Mouse (Mus musculus): ENCODE measurements around the gene Morn5. TPM values are rescaled to one million over a fixed set of nuclear protein-coding genes. Genes with fewer than 3 reads are reported as not detected.

The Morn5 gene
- polyA plus RNA-seq, 1 experiment from 2014 or later: 2.5 TPM

DNA sequence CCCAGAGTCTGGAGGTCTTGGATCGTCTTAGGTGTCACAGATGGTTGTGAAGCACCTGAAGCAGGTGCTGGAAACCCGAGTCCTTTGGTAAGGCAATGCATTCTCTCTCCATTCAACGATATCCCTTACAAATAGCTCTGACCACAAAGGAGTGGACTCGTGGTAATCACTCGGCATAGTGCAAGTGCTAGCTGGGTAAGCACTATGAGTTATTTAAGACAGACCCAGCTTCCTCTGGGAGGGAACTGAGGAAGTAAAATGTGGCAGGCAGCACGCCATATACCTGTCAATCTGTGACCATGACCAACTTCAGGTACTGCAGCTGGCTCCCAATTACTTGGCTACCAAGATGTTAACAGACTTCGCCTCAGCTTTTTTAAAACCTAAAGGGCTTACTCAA, 14.4 kb upstream of the Morn5 start:
- no peaks in the 10 kb centered on the region for H3K27me3 ChIP-seq
- WGBS: 89% methylated on average over 7 of the region's 7 CpGs
- H3K4me1 ChIP-seq: no peaks in the 10 kb centered on the region
- no peak overlapping the region for H3K4me3 ChIP-seq
- H3K9me3 ChIP-seq: no peaks in the 10 kb centered on the region
- no peak for ATAC-seq (replicated peaks)
- peaks cover 42% of the 10 kb centered on the region for H3K36me3 ChIP-seq
- no peak overlapping the region for H3K27ac ChIP-seq (replicated peaks)
- H3K4me2 ChIP-seq (replicated peaks): no peak overlapping the region
- no peak overlapping the region for H3K9ac ChIP-seq (replicated peaks)

DNA sequence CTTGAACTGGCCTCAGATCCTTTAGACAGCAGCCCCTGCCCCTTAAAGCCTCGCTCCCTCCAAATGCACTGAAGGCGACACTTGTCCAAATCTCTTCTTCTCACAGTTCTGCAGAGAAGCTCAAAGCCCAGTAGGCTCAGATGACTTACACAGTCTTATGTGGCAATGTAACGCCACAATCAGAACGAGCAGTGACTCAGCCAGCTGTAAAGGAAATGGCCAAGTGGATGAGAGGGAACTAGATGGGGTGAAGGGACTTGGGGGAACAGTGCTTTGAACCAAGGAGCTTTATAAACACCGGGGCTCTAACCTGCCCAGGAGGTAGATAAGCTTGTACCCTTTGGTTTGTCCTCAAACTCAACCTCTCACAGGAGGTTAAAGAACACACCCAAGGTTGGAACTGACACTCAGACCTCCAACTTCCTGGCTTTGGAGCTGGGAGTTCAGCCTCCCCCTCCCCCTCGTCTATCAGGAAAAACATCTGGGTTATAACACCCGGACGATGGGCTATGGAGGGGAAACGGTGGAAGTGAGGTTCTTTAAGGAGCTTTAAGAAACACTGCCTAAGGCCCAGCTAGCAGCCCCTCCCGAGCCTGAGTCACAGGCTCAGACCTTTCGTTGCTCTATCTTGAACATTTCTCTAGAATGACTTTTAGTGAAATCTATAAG, 13.7 kb upstream of the Morn5 start:
- Histone ChIP-seq H3K27me3 (no peaks in the 10 kb centered on the region), H3K4me2 (replicated peaks) (no peak overlapping the region), H3K9me3 (no peaks in the 10 kb centered on the region), H3K9ac (replicated peaks) (no peak overlapping the region), H3K36me3 (peaks cover 42% of the 10 kb centered on the region), H3K4me3 (no peak overlapping the region), H3K4me1 (no peaks in the 10 kb centered on the region), H3K27ac (replicated peaks) (no peak overlapping the region)
- no peak for ATAC-seq (replicated peaks)
- WGBS: 90% methylated on average over 11 of the region's 11 CpGs

DNA sequence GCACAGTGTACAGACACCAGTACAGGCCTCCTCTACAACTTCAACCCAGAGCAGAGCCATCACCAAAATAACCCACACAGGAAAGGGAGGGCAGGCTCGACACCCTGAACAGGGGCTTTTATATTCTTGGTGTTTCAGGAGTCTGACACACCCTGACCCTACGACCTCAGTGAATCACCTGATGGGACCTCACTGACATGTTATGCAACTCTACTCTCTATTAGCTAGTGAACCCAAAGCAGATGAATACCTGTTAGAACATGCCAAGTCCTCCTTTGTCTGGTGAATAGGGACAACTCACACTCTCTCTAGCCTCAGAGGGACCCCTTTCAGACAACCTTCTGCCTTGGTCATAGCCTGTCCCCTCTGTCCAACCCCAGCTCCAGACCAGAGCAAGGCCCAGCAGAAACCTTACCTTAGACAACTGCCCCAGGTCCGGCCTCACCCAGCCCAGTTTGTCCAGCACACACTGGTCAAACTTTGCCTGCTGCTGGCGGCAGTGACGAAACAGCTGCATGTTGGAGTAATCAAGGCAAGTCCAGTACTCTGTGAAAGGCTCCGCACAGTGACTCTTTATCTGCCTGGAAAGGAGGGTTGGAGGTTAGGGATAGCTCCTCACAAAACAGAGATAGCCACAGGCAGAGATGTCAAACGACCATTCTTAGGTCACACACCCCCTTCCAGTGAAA, 9.8 kb upstream of the Morn5 start:
- no peak for ATAC-seq (replicated peaks)
- no peak overlapping the region for H3K4me2 ChIP-seq (replicated peaks)
- 87% methylated on average over 7 of the region's 7 CpGs for WGBS

DNA sequence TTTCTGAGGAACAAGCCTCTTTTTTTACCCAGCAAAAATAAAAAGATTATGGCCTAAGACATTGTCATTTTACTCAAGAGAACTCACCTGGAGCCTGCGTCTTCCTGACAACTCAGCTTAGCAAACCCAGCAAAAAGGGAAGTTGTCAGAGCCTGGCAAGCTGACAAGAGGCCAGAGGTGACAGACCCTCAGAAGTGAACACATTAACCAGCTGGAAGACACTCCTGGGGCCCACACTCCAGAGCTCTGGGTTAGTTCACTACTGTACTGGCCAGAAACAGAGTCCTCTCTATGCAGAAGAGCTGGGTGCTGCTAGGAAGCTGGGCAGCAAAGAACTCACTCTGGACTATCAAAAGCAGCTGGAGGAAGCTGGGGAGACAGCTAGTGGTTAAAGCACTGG, 8.4 kb upstream of the Morn5 start:
- WGBS: 91% methylated on average over 1 of the region's 1 CpGs
- no peak overlapping the region for H3K4me3 ChIP-seq
- no peak overlapping the region for H3K9ac ChIP-seq (replicated peaks)
- H3K4me2 ChIP-seq (replicated peaks): no peak overlapping the region
- H3K4me1 ChIP-seq: no peaks in the 10 kb centered on the region; the same call in 1 of the 2 replicates
- peaks cover 47% of the 10 kb centered on the region for H3K36me3 ChIP-seq
- H3K27ac ChIP-seq (replicated peaks): no peak overlapping the region
- no peaks in the 10 kb centered on the region for H3K27me3 ChIP-seq
- ATAC-seq (replicated peaks): no peak
- no peaks in the 10 kb centered on the region for H3K9me3 ChIP-seq

More for the DNA sequence above, 9.8 kb upstream of the Morn5 start:
- H3K36me3 ChIP-seq: peaks cover 55% of the 10 kb centered on the region
- no peaks in the 10 kb centered on the region for H3K4me1 ChIP-seq
- H3K9me3 ChIP-seq: no peaks in the 10 kb centered on the region
- H3K27me3 ChIP-seq: no peaks in the 10 kb centered on the region
- H3K4me3 ChIP-seq: no peak overlapping the region
- H3K27ac ChIP-seq (replicated peaks): no peak overlapping the region
- no peak overlapping the region for H3K9ac ChIP-seq (replicated peaks)

DNA sequence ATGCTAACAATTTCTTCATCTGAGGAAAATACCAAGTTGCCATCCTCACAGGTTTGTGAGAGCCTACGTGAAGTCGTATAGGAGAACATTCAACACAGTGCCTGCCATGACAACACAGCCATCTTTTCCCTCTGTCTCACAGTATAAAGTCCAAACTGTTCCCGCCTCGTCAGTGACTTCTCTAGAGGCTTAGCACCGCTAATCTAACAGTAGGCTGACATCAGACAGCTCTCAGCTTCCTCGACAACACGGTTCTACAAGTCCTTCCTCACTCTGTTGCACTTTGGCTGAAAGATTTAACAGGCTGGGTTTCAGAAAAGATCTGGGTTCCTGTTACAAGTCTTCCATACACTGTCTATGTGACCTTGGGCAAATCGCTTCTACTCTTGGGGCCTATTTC, 1.1 kb upstream of the Morn5 start:
- H3K36me3 ChIP-seq: peaks cover 10% of the 10 kb centered on the region; the same call in 1 of the 2 replicates
- peak overlapping the region; percentile 81 for H3K9ac ChIP-seq (replicated peaks)
- H3K4me3 ChIP-seq: peak overlapping the region; percentile 64
- 76% methylated on average over 8 of the region's 8 CpGs for WGBS
- no peak overlapping the region for H3K27ac ChIP-seq (replicated peaks)
- H3K27me3 ChIP-seq: no peaks in the 10 kb centered on the region
- peaks cover 21% of the 10 kb centered on the region for H3K4me1 ChIP-seq
- no peaks in the 10 kb centered on the region for H3K9me3 ChIP-seq
- peak overlapping the region; percentile 61 for H3K4me2 ChIP-seq (replicated peaks)
- ATAC-seq (replicated peaks): no peak

DNA sequence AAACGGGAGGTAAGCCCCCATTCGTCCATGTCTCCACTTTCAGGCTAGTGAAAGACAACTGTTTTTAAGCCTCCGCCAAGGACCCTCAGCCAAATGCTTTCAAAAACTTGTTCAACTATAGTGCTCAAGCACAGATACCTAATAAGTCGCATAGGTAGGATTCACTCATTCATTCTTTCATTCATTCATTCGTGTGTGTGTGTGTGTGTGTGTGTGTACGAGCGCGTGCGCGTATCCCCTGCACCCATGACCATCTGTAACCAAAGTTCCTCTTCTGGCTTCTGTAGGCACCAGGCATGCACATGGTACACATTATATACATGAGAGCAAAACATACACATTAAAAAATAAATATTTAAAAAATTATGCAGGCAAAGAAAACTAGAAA, 303 bp downstream of the Morn5 start:
- H3K4me1 ChIP-seq: peaks cover 21% of the 10 kb centered on the region
- H3K9ac ChIP-seq (replicated peaks): no peak overlapping the region
- H3K4me3 ChIP-seq: peak overlapping the region; percentile 64
- no peaks in the 10 kb centered on the region for H3K27me3 ChIP-seq
- no peaks in the 10 kb centered on the region for H3K36me3 ChIP-seq
- peak overlapping the region; percentile 61 for H3K4me2 ChIP-seq (replicated peaks)
- no peak overlapping the region for H3K27ac ChIP-seq (replicated peaks)
- ATAC-seq (replicated peaks): peak; percentile 70
- WGBS: 40% methylated on average over 10 of the region's 10 CpGs
- no peaks in the 10 kb centered on the region for H3K9me3 ChIP-seq

DNA sequence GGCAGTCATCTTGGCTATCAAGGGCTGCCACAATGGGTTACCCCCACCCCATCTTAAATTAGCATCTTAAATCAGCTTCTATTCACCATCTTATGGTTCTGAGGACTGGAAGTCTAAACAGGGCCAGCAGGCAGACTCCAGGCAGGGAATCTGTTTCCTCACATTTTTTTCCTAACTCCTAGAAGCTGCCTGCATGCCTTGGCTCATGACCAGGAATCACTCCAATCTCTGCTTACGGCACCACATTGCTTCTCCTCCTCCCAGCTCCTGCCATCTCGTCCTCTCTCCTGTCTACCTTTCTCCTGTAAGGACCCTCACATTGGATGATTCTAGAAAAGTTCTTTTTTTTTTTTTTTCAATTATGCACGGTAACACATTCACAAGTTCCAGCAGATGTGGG, 4.0 kb downstream of the Morn5 start:
- 61% methylated on average over 3 of the region's 3 CpGs for WGBS
- H3K36me3 ChIP-seq: no peaks in the 10 kb centered on the region

DNA sequence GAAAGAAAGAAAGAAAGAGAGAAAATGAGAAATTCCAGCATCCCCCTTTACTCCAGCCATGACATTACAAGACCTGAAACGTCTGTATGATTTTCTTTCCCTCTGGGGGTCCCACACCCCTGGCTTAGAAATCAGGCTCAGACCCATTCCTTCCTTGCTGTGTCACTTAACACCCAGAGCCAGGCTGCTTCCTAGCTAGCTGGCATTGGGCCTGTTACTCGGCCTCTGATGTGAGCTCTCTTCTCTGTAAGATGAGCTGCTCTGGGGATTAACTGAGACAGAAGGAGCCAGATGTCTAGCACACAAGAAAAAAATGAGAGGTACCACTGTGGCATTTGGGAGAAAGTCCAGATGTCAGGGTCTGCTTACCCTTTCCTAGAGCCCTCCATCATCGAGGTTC, 7.0 kb downstream of the Morn5 start:
- WGBS: 61% methylated on average over 3 of the region's 3 CpGs
- no peaks in the 10 kb centered on the region for H3K9me3 ChIP-seq
- no peak overlapping the region for H3K4me2 ChIP-seq (replicated peaks)
- no peaks in the 10 kb centered on the region for H3K36me3 ChIP-seq
- ATAC-seq (replicated peaks): no peak
- H3K4me1 ChIP-seq: no peaks in the 10 kb centered on the region
- no peaks in the 10 kb centered on the region for H3K27me3 ChIP-seq
- H3K9ac ChIP-seq (replicated peaks): no peak overlapping the region
- no peak overlapping the region for H3K4me3 ChIP-seq
- H3K27ac ChIP-seq (replicated peaks): no peak overlapping the region

More for the DNA sequence above, 4.0 kb downstream of the Morn5 start:
- Histone ChIP-seq H3K4me2 (replicated peaks) (no peak overlapping the region), H3K27me3 (no peaks in the 10 kb centered on the region), H3K27ac (replicated peaks) (no peak overlapping the region), H3K9me3 (no peaks in the 10 kb centered on the region), H3K4me3 (no peak overlapping the region), H3K4me1 (peaks cover 8% of the 10 kb centered on the region), H3K9ac (replicated peaks) (no peak overlapping the region)
- no peak for ATAC-seq (replicated peaks)

DNA sequence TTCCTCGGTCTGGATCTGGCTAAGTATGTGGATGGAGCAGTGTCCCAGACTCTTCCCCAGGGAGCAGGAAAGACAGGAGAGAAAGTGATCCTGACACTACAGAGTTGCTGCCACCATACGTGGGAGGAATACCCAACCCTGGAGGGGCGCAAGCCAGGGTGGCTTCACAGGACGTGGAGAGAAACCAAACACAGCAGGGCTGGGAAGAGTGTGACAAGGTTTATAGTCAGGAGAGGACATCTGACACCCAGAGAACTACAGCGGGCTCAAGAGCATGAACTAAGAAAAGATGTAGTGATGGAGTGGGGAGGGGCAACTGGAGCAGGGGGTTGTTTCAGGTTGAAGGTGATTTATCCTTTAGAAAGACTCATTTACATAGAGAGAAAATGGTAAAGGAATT, 12.2 kb downstream of the Morn5 start:
- no peak for ATAC-seq (replicated peaks)
- no peaks in the 10 kb centered on the region for H3K4me1 ChIP-seq
- H3K4me2 ChIP-seq (replicated peaks): no peak overlapping the region
- H3K9ac ChIP-seq (replicated peaks): no peak overlapping the region
- 69% methylated on average over 5 of the region's 5 CpGs for WGBS
- no peaks in the 10 kb centered on the region for H3K27me3 ChIP-seq
- no peaks in the 10 kb centered on the region for H3K9me3 ChIP-seq
- H3K36me3 ChIP-seq: no peaks in the 10 kb centered on the region
- H3K4me3 ChIP-seq: no peak overlapping the region
- no peak overlapping the region for H3K27ac ChIP-seq (replicated peaks)

DNA sequence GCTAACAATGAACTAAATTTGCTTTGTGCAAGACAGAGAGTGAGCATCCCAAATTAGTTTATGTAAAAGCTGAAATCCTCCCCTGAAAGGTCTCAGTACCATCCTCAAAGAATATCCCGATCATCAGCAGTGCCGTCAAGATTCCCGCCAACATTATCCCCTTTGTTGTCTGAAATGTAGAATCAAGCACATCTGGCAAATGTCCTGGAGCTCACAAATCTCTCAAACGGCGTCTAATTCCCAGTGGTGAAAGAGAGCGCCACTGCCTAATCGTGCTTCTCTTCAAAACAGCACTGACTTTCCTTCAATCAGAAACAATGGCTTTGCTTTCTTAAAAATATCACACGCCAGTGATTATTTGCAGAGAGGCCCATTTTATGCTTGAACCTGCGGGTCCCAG, 17.9 kb downstream of the Morn5 start:
- no peak overlapping the region for H3K4me2 ChIP-seq (replicated peaks)
- no peaks in the 10 kb centered on the region for H3K9me3 ChIP-seq
- H3K4me3 ChIP-seq: no peak overlapping the region
- peak overlapping the region; percentile 66 for H3K27ac ChIP-seq (replicated peaks)
- 31% methylated on average over 9 of the region's 9 CpGs for WGBS
- H3K9ac ChIP-seq (replicated peaks): no peak overlapping the region
- H3K27me3 ChIP-seq: no peaks in the 10 kb centered on the region
- H3K4me1 ChIP-seq: no peaks in the 10 kb centered on the region
- ATAC-seq (replicated peaks): peak; percentile 29; the same call in 1 of the 2 replicates
- no peaks in the 10 kb centered on the region for H3K36me3 ChIP-seq

DNA sequence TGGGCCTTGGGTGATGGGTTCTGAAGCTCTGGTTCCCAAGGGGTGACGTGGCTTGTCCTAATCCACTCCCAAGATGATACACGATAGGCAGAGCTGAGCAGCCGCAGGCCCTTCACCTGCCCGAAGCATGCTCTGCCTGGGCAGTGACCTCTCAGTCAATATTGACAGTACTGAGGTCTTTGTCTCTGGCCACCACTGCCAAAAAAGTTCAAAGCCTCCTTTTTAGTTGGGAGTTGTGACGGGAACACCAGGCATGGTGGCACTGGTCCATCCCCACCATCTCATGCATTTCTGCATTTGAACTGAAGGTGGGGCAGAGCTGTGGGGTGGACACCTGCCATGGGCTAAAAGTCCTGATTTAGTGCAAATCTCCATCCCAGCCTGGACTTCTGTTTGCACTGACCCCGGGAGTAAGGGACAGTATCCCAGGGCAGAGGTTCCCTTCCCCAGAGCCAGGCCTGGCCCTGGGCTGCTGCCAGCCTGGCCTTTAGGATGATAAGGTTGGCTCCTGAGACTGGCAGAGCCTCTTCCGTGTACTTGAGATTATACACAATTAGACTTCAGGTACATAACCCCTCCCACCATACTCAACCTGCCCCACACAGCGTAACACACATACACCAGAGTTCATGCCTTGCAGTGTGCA, 22.5 kb downstream of the Morn5 start:
- no peaks in the 10 kb centered on the region for H3K27me3 ChIP-seq
- H3K4me1 ChIP-seq: peaks cover under 1% of the 10 kb centered on the region
- no peak overlapping the region for H3K9ac ChIP-seq (replicated peaks)
- no peak overlapping the region for H3K27ac ChIP-seq (replicated peaks)
- H3K4me3 ChIP-seq: no peak overlapping the region
- H3K4me2 ChIP-seq (replicated peaks): no peak overlapping the region
- 87% methylated on average over 8 of the region's 8 CpGs for WGBS
- no peaks in the 10 kb centered on the region for H3K9me3 ChIP-seq
- no peak for ATAC-seq (replicated peaks)
- H3K36me3 ChIP-seq: no peaks in the 10 kb centered on the region

DNA sequence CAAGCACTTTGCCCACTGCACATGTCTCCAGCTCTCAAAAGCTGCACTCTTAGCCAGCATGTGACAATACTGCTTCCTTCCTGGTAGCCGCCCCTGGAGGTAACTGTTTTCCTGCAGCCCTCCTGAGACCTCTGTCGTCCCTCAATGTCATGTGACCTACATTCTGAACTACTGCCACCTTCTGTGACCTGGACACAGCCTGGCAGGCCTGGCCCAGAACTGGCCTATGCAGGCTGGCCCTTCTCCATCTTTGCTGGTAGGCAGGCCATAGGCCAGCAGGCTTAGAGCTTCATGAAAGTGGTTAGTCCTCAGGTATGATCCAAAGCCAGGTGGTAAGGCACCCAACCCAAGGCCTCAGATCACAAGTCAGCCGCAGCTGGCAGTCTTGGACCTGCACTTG, 24.5 kb downstream of the Morn5 start:
- H3K4me3 ChIP-seq: no peak overlapping the region
- no peak for ATAC-seq (replicated peaks)
- 60% methylated on average over 3 of the region's 3 CpGs for WGBS

More for the DNA sequence above, 24.5 kb downstream of the Morn5 start:
- Histone ChIP-seq H3K27me3 (no peaks in the 10 kb centered on the region), H3K9ac (replicated peaks) (no peak overlapping the region), H3K27ac (replicated peaks) (no peak overlapping the region), H3K9me3 (no peaks in the 10 kb centered on the region), H3K4me2 (replicated peaks) (no peak overlapping the region), H3K4me1 (peaks cover 12% of the 10 kb centered on the region), H3K36me3 (no peaks in the 10 kb centered on the region)
